Mouse (Mus musculus): ENCODE results near the gene Cxcl5. TPM values are rescaled to one million over a fixed set of nuclear protein-coding genes. Genes with fewer than 3 reads are reported as not detected.

The Cxcl5 gene
- polyA plus RNA-seq, 1 experiment from 2014 or later = 0.37 TPM

DNA sequence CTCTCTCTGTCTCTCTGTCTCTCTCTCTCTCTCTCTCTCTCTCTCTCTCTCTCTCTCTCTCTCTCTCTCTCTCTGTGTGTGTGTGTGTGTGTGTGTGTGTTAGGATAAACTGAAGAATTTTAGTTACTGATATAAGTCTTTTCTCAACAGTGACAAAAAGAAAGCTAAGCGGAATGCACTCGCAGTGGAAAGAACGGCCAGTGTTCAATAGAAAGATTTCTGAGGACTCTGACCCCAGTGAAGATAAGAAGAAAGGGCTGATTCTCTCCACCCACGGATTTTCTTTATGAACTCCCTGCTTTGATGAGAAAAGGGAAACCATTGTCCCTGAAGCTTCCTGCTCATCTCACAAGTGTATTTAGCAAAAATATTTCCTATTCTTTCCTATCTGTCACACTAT, 1.1 kb downstream of the Cxcl5 start:
- H3K9me3 ChIP-seq (ENCODE audit: control insufficient read depth, low read length) = no peaks in the 10 kb centered on the region
- WGBS = 60% methylated on average over 4 of the region's 4 CpGs

DNA sequence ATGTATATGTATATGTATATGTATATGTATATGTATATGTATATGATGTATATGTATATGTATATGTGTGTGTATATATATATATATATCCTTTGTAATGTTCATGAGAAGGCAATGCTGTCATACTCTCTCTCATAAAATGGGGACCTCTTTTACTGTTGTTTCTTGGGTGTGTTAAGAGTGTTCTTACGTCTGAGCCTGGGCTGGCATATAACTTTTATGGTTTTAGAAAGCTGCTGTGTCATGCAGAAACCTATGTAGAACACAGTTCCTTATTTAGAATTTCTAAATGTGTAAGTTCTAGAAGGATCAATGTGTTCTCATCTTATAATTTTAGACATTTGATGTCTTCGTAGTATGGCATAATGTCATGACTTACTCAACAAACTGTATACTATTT, 1.7 kb downstream of the Cxcl5 start:
- ATAC-seq (ENCODE audit: low FRiP score) (no peak), DNase-seq (ENCODE audit: low spot score) (no peak)
- 93% methylated on average over 2 of the region's 2 CpGs for WGBS

More for the DNA sequence above, 1.1 kb downstream of the Cxcl5 start:
- no peak overlapping the region for H3K9ac ChIP-seq
- no peak for ATAC-seq (ENCODE audit: low FRiP score)
- no peaks in the 10 kb centered on the region for H3K36me3 ChIP-seq (replicated peaks; ENCODE audit: control insufficient read depth, insufficient read depth)
- no peak overlapping the region for H3K4me2 ChIP-seq (replicated peaks)
- no peak overlapping the region for H3K27ac ChIP-seq
- no peak overlapping the region for H3K4me3 ChIP-seq (replicated peaks; ENCODE audit: low read length)
- no peaks in the 10 kb centered on the region; the same call in 1 of the 2 replicates for H3K27me3 ChIP-seq (ENCODE audit: control insufficient read depth, insufficient read depth, low read length)
- peaks cover 8% of the 10 kb centered on the region; the same call in 1 of the 2 replicates for H3K4me1 ChIP-seq (replicated peaks; ENCODE audit: control insufficient read depth, insufficient read depth, low read length)
- DNase-seq (ENCODE audit: low spot score) = no peak

DNA sequence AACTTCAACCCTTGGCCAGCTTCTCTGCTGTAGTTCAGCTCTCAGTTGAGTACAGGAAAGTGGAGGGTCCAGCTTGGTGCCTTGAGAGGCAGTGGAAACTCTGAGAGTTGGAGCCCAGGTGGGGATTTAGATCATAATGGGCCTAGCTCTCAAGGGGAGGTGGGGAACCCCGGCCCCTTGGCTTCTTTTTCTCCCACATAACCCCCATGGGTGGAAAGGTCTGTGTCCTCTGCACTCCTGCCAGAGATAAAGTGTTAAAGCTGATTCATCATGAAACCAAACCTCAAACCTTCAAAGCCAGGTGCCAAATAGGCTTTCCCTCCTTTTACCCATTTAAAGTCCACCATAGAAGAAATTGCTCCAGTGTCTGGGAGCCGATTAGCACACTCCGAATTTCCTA, 2.7 kb downstream of the Cxcl5 start:
- no peak for DNase-seq (ENCODE audit: low spot score)
- H3K36me3 ChIP-seq (replicated peaks; ENCODE audit: control insufficient read depth, insufficient read depth) = no peaks in the 10 kb centered on the region
- 88% methylated on average over 3 of the region's 3 CpGs for WGBS
- peaks cover 8% of the 10 kb centered on the region; the same call in 1 of the 2 replicates for H3K4me1 ChIP-seq (replicated peaks; ENCODE audit: control insufficient read depth, insufficient read depth, low read length)
- H3K4me3 ChIP-seq (replicated peaks; ENCODE audit: low read length) = no peak overlapping the region
- H3K9me3 ChIP-seq (ENCODE audit: control insufficient read depth, low read length) = no peaks in the 10 kb centered on the region
- ATAC-seq (ENCODE audit: low FRiP score) = no peak
- no peak overlapping the region for H3K9ac ChIP-seq
- no peaks in the 10 kb centered on the region; the same call in 1 of the 2 replicates for H3K27me3 ChIP-seq (ENCODE audit: control insufficient read depth, insufficient read depth, low read length)
- no peak overlapping the region for H3K27ac ChIP-seq
- no peak overlapping the region for H3K4me2 ChIP-seq (replicated peaks)

More for the DNA sequence above, 1.7 kb downstream of the Cxcl5 start:
- Histone ChIP-seq H3K4me3 (replicated peaks; ENCODE audit: low read length) (no peak overlapping the region), H3K9ac (no peak overlapping the region), H3K27me3 (ENCODE audit: control insufficient read depth, insufficient read depth, low read length) (no peaks in the 10 kb centered on the region; the same call in 1 of the 2 replicates), H3K4me1 (replicated peaks; ENCODE audit: control insufficient read depth, insufficient read depth, low read length) (peaks cover 8% of the 10 kb centered on the region; the same call in 1 of the 2 replicates), H3K4me2 (replicated peaks) (no peak overlapping the region), H3K36me3 (replicated peaks; ENCODE audit: control insufficient read depth, insufficient read depth) (no peaks in the 10 kb centered on the region), H3K9me3 (ENCODE audit: control insufficient read depth, low read length) (no peaks in the 10 kb centered on the region), H3K27ac (no peak overlapping the region)

DNA sequence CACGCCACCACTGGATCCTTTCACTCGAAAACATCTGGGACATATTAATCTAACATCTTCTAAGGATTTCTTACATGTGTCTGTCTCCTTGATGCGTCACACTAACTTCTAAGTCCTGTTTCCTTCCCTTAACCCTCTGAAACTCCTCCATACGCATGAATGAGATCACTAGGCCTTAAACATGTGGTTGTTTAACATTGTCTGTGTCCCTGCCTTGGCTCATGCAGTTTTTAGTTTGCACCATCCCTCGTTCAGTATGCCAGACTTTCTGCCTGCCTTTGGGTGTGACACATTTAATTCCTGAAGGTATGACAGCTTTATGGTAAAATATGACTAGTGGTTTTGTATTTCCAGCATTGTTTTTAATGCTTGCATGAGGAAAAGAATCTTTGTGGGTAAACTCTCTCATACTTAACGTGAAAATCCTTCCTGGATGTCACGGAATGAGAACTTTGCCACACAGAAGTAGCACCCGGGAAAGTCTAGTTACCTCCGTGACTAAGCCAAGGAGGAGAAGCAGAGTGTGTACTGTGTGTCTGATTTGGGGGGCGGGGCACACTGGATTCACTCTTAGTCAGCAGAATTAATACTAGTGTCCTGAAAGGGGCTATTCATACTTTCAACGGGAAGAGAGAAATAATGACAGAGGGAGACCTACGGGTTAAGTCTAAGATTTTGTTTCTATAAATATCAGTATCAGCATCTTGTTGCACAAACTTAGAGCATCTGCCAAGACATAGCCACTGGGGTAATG, 4.9 kb downstream of the Cxcl5 start:
- DNase-seq (ENCODE audit: low spot score) = no peak
- H3K27ac ChIP-seq = no peak overlapping the region
- no peaks in the 10 kb centered on the region; the same call in 1 of the 2 replicates for H3K27me3 ChIP-seq (ENCODE audit: control insufficient read depth, insufficient read depth, low read length)
- WGBS = 82% methylated on average over 12 of the region's 12 CpGs
- peaks cover 5% of the 10 kb centered on the region; the same call in 1 of the 2 replicates for H3K4me1 ChIP-seq (replicated peaks; ENCODE audit: control insufficient read depth, insufficient read depth, low read length)
- ATAC-seq (ENCODE audit: low FRiP score) = no peak
- no peaks in the 10 kb centered on the region for H3K9me3 ChIP-seq (ENCODE audit: control insufficient read depth, low read length)
- no peak overlapping the region for H3K4me2 ChIP-seq (replicated peaks)
- no peaks in the 10 kb centered on the region for H3K36me3 ChIP-seq (replicated peaks; ENCODE audit: control insufficient read depth, insufficient read depth)
- H3K4me3 ChIP-seq (replicated peaks; ENCODE audit: low read length) = no peak overlapping the region
- no peak overlapping the region for H3K9ac ChIP-seq

DNA sequence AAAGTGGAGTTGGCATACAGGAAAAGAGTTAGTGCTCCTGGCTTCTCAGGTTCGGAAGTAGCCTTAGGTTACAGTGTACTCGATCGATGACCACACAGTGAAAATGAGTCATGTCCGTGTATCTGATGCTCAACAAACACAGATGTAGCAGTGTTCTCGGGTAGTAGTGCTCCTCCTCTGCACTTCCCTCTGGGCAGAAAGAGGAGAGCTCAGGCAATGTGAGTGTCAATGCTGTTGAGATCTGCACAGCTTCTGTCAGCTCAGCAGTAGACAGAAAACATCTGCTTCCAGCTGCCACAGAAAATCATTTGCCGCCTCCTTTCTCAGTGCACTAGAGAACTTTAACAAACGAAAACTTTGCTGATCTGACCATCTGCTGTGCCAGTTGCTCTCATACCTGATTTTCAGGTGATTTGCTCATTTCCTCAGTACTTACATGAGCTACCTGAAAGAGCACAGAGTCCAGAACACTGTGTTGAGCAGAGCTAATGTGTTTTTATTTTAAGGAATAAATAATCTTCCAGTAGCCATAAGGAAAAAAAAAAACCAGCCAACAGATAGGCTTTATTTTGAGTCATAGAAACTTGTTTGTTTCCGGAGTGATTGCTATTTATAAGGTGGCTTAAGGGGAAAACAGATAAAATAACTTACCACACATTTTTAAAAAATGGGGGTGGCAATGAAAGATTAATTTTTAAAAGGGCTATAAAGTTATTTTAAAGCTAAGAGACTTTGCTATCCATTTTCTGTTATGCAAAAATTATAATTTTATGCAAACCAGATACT, 6.9 kb downstream of the Cxcl5 start:
- no peak for ATAC-seq (ENCODE audit: low FRiP score)
- DNase-seq (ENCODE audit: low spot score) = no peak
- Histone ChIP-seq H3K36me3 (replicated peaks; ENCODE audit: control insufficient read depth, insufficient read depth) (no peaks in the 10 kb centered on the region), H3K4me1 (replicated peaks; ENCODE audit: control insufficient read depth, insufficient read depth, low read length) (no peaks in the 10 kb centered on the region), H3K4me2 (replicated peaks) (no peak overlapping the region), H3K9ac (no peak overlapping the region), H3K9me3 (ENCODE audit: control insufficient read depth, low read length) (no peaks in the 10 kb centered on the region), H3K4me3 (replicated peaks; ENCODE audit: low read length) (no peak overlapping the region), H3K27me3 (ENCODE audit: control insufficient read depth, insufficient read depth, low read length) (no peaks in the 10 kb centered on the region), H3K27ac (no peak overlapping the region)
- WGBS = 87% methylated on average over 8 of the region's 8 CpGs

DNA sequence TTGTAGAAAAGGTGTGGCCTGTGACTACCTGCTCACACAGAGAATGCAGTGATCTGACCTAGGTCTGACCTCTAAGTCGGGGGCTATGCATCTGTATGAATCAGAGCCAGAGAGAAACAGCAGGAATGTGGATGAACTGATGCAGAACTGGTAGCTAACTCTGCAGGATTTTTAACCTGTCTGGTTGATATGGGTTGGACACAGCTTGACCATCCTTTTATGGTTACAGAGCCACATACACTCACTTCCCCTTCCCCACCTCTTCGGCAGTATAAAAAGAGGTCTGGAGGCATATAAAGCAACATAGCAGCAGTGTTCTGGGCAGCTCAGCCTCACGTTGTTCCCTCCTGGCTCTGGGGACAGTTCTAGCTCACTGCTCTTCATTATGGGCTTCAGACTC, 9.1 kb downstream of the Cxcl5 start, which contains the start of gene Ppbp:
Ppbp (plus strand) TSS at position 301 of the 400 bp plus-strand sequence.
- H3K36me3 ChIP-seq (replicated peaks; ENCODE audit: control insufficient read depth, insufficient read depth) = no peaks in the 10 kb centered on the region
- H3K4me2 ChIP-seq (replicated peaks) = no peak within 1 kb of the TSS
- H3K4me3 ChIP-seq (replicated peaks; ENCODE audit: low read length) = no peak within 1 kb of the TSS
- ATAC-seq (ENCODE audit: low FRiP score) = no peak
- WGBS = 60% methylated on average over 3 of the region's 3 CpGs
- H3K27ac ChIP-seq = no peak within 1 kb of the TSS
- H3K9ac ChIP-seq = no peak within 1 kb of the TSS
- no peaks in the 10 kb centered on the region for H3K4me1 ChIP-seq (replicated peaks; ENCODE audit: control insufficient read depth, insufficient read depth, low read length)
- DNase-seq (ENCODE audit: low spot score) = no peak
- no peaks in the 10 kb centered on the region for H3K9me3 ChIP-seq (ENCODE audit: control insufficient read depth, low read length)
- H3K27me3 ChIP-seq (ENCODE audit: control insufficient read depth, insufficient read depth, low read length) = no peaks in the 10 kb centered on the region

DNA sequence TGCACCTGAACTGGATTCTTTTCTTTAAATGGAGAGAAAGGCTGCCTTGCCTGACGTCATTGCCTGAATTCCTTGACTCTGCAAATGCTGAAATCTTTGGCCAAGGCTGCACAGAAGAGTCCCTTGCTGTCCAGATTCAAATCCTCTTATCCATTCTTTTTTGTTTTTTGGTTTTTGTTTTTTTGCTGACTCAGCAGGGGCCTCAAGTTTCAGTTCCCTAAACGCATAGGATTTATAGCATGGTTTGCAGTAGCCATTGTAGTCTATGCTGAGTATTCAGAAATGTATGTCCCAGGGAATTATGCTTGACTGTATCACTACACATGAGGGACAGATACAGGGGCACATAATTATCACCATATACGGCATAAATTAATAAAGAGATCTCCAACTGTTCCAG, 12.2 kb downstream of the Cxcl5 start:
- 77% methylated on average over 3 of the region's 3 CpGs for WGBS
- Histone ChIP-seq H3K9ac (no peak overlapping the region), H3K9me3 (ENCODE audit: control insufficient read depth, low read length) (no peaks in the 10 kb centered on the region), H3K27ac (no peak overlapping the region), H3K27me3 (ENCODE audit: control insufficient read depth, insufficient read depth, low read length) (no peaks in the 10 kb centered on the region), H3K36me3 (replicated peaks; ENCODE audit: control insufficient read depth, insufficient read depth) (no peaks in the 10 kb centered on the region), H3K4me3 (replicated peaks; ENCODE audit: low read length) (no peak overlapping the region), H3K4me2 (replicated peaks) (no peak overlapping the region), H3K4me1 (replicated peaks; ENCODE audit: control insufficient read depth, insufficient read depth, low read length) (no peaks in the 10 kb centered on the region)
- DNase-seq (ENCODE audit: low spot score) (no peak), ATAC-seq (ENCODE audit: low FRiP score) (no peak)

DNA sequence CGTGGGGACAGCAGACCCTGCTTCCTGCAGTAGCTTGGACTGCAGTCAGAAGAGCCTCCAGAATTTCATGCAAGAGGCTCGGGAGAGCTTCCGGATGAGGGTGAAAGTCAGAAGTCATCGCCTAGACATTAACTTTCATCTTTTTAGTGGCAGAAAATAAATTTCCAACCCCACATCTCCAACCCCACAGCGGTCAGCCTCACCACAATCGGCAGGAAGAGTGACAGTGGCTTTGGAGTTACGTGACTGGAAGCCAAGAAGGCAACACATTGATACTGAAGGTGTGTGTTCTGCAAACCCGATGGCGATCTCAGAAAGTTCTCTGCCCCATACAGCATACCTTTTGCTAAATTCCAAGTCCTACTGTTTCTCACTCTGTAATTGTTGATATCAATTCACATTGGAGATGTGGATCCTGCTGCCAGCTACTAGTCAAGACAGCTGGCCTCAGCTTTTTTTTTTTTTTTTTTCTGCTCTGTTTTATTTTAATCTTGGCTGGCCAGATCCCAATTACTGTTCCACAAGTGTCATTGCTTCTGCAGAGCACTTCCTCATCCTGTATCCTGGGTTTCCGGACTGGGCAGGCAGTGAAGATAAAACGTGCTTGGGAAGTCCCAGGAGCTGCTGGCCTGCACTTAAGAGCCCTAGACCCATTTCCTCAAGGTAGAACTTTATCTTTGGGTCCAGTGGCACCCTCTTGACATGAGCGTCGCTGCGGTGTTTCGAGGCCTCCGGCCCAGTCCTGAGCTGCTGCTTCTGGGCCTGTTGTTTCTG, 12.9 kb downstream of the Cxcl5 start, which contains the start of gene Pf4:
Pf4 (plus strand) TSS at position 556 of the 774 bp plus-strand sequence.
- ATAC-seq (ENCODE audit: low FRiP score) = no peak
- WGBS = 91% methylated on average over 16 of the region's 16 CpGs
- H3K36me3 ChIP-seq (replicated peaks; ENCODE audit: control insufficient read depth, insufficient read depth) = no peaks in the 10 kb centered on the region

DNA sequence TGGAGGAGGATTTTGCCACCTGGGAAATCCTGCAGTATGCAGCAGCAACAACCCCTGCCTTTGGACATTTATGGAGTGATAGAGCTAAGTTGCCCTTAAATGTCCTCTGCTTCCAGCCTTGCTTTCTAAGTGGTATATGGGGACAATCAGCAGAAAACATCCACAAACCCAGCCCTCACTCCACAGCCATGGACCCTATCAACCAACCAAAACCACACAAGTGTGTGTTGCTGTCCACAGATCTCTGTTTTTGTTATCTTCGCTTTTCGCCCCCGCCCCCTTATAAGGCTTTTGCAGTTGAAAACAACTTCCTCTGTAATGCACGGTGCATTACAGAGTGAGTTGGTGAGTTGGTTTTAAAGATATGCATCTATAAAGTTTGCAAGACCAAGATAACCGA, 16.4 kb downstream of the Cxcl5 start:
- 97% methylated on average over 5 of the region's 5 CpGs for WGBS
- no peak overlapping the region for H3K4me3 ChIP-seq (replicated peaks; ENCODE audit: low read length)
- H3K9ac ChIP-seq = no peak overlapping the region
- H3K36me3 ChIP-seq (replicated peaks; ENCODE audit: control insufficient read depth, insufficient read depth) = no peaks in the 10 kb centered on the region
- H3K27ac ChIP-seq = no peak overlapping the region
- H3K4me2 ChIP-seq (replicated peaks) = no peak overlapping the region
- no peak for DNase-seq (ENCODE audit: low spot score)
- no peak for ATAC-seq (ENCODE audit: low FRiP score)
- H3K27me3 ChIP-seq (ENCODE audit: control insufficient read depth, insufficient read depth, low read length) = no peaks in the 10 kb centered on the region
- H3K4me1 ChIP-seq (replicated peaks; ENCODE audit: control insufficient read depth, insufficient read depth, low read length) = no peaks in the 10 kb centered on the region
- H3K9me3 ChIP-seq (ENCODE audit: control insufficient read depth, low read length) = no peaks in the 10 kb centered on the region

More for the DNA sequence above, 12.9 kb downstream of the Cxcl5 start, which contains the start of gene Pf4:
- Histone ChIP-seq H3K9me3 (ENCODE audit: control insufficient read depth, low read length) (no peaks in the 10 kb centered on the region), H3K27me3 (ENCODE audit: control insufficient read depth, insufficient read depth, low read length) (no peaks in the 10 kb centered on the region), H3K4me1 (replicated peaks; ENCODE audit: control insufficient read depth, insufficient read depth, low read length) (no peaks in the 10 kb centered on the region), H3K9ac (no peak within 1 kb of the TSS), H3K4me3 (replicated peaks; ENCODE audit: low read length) (no peak within 1 kb of the TSS), H3K27ac (no peak within 1 kb of the TSS), H3K4me2 (replicated peaks) (no peak within 1 kb of the TSS)
- no peak for DNase-seq (ENCODE audit: low spot score)
